Mouse (Mus musculus) E14TG2a.4 (cell line): Measurements from ENCODE around the gene Eif3c.

ENCODE experiments used
- CTCF ChIP-seq: conservative IDR thresholded peaks from 2 replicates; pipeline ENCODE4 v1.5.1; 2014; ENCODE audit warnings: low read length
- POU5F1 ChIP-seq: IDR thresholded peaks from 2 replicates; pipeline ENCODE4 v1.6.1; 2014; ENCODE audit warnings: low read length, borderline replicate concordance

DNA sequence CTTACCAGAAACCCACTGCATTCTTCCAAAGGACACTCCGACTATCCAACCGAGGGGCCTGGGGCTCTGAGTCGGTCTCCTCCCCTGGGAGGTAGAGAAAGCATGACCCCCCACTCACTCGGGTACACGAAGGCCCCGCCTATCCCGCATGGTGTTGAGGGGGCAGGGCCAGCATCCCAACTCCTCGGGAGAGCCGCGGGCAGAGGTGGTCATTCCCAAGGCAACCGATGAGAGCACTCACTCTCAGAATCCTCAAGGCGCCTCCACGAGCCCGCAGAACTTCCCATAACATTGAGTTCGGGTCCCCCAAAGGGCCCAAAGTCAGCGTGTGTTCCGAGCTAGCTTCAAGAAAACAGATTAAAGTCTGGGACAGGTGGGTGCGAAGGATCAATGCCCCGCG is 16.5 kb upstream of the Eif3c start:
- TF ChIP-seq CTCF, result no peak
- TF ChIP-seq POU5F1, result no peak
